Mouse (Mus musculus) ES-E14 (cell line): ENCODE data around the gene Cep250. TPM values are rescaled to one million over a fixed set of nuclear protein-coding genes. Genes with fewer than 3 reads are reported as not detected.
A peak's percentile ranks its signal among the peaks of the same experiment; 100 is the strongest.

ENCODE experiments used
- DNase-seq: peaks from one replicate; pipeline ENCODE4 v3.0.0-alpha.2; 2013; ENCODE audit warnings: low read depth, low spot score
- H3K27ac ChIP-seq: 2 replicates; pipeline ENCODE4 v1.5.1; 2012; ENCODE audit warnings: low read depth, mild to moderate bottlenecking, low read length, moderate library complexity, mixed read lengths; ENCODE audit not compliant: poor library complexity, insufficient read depth, severe bottlenecking
- H3K36me3 ChIP-seq: 2 replicates; pipeline ENCODE4 v1.6.1; 2012; ENCODE audit warnings: mild to moderate bottlenecking, low read length, moderate library complexity, mixed read lengths; ENCODE audit not compliant: control insufficient read depth, poor library complexity, insufficient read depth, severe bottlenecking
- H3K4me1 ChIP-seq, 2 experiments: fragments of 150-350 bp in 1 of 2; sonication (generic) in 1 of 2; 2 replicates each; pipeline ENCODE4 v1.6.1; 2012; ENCODE audit warnings: low read length in 2 of 2, mild to moderate bottlenecking in 1 of 2, mixed read lengths in 1 of 2; ENCODE audit not compliant: control insufficient read depth in 2 of 2, insufficient read depth in 2 of 2, poor library complexity in 1 of 2
- H3K4me3 ChIP-seq, 2 experiments: fragments of 150-350 bp in 1 of 2; sonication (generic) in 1 of 2; 2 replicates each; pipeline ENCODE4 v1.5.1; 2012; ENCODE audit warnings: low read length in 2 of 2, low read depth in 1 of 2, mild to moderate bottlenecking in 1 of 2, mixed read lengths in 1 of 2; ENCODE audit not compliant: insufficient read depth in 1 of 2, poor library complexity in 1 of 2, severe bottlenecking in 1 of 2
- H3K9ac ChIP-seq: 2 replicates; pipeline ENCODE4 v1.6.1; 2012; ENCODE audit warnings: low read depth, mild to moderate bottlenecking, low read length, mixed read lengths; ENCODE audit not compliant: poor library complexity, insufficient read depth, severe bottlenecking
- H3K9me3 ChIP-seq: fragments of 150-350 bp; sonication (generic); 2 replicates; pipeline ENCODE4 v1.6.1; 2012; ENCODE audit warnings: low read depth, mild to moderate bottlenecking, low read length; ENCODE audit not compliant: control insufficient read depth, insufficient read depth
- CHD2 ChIP-seq: IDR thresholded peaks from 2 replicates; pipeline ENCODE4 v1.6.1; 2014; ENCODE audit warnings: mild to moderate bottlenecking, low read depth, low read length, inconsistent platforms
- HCFC1 ChIP-seq: IDR thresholded peaks from 2 replicates; pipeline ENCODE4 v1.6.1; 2012; ENCODE audit warnings: low read length, inconsistent platforms, borderline replicate concordance; ENCODE audit not compliant: insufficient read depth
- MAFK ChIP-seq: IDR thresholded peaks from 2 replicates; pipeline ENCODE4 v1.6.1; 2014; ENCODE audit warnings: mild to moderate bottlenecking, low read depth, low read length, inconsistent platforms; ENCODE audit not compliant: insufficient read depth
- ZC3H11A ChIP-seq: IDR thresholded peaks from 2 replicates; pipeline ENCODE4 v1.6.1; 2012; ENCODE audit warnings: low read depth, mild to moderate bottlenecking, inconsistent platforms, low read length, borderline replicate concordance
- ZNF384 ChIP-seq: IDR thresholded peaks from 2 replicates; pipeline ENCODE4 v1.6.1; 2012; ENCODE audit warnings: low read depth, low read length, inconsistent platforms
- in situ Hi-C, 2 experiments: fragments of 600-800 bp; cut with MboI; formaldehyde crosslinking; loops; one replicate each; pipeline ENCODE4 v1.15.1; 2025; ENCODE audit warnings: low sequenced_read_pairs in 2 of 2, inconsistent platforms in 1 of 2; ENCODE audit not compliant: unreplicated experiment in 2 of 2
- total RNA-seq: library from RNA; depleted of rRNA; stranded (reverse); fragments of 300-350 nt; gene quantifications from 2 replicates; pipeline ENCODE4 v1.2.3, GENCODE M21; 2012

The Cep250 gene
- total RNA-seq, 1 experiment, result 22.2 TPM

DNA sequence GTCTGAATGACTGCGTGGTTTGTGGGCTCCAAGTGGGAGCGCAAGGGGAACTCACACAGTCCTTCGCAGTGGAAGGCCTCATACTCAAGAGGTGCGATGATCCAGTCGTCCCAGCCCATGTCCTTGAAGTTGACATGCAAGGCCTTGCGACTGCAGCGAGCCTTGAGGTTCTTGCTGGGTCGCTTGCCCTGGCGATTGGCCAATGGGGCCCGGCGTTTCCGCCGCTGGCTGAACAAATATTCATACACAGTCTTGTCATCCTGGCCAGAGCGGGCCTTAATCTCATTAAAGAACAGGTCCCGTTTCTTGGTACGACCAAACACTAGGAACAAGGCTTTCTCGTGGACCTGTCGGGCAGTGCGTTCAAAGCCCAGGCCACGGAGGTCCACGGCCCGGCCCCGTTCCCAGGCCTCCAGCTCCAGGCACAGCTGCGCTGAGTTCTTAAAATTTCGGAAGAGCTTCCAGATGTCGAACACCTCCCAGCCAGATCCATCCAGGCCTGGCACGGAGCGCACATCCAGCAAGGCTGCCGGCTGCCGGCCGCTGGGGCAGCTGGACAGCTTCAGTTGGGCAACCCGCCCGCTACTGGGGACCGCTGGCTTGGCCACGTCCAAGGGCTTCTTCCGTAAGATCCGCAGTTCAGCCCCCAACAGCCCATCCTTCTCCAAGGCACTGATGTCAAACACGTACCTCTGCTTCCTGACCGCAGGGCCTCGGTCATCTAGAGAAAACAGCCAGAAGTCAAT, 14.4 kb upstream of the Cep250 start:
- H3K36me3 ChIP-seq, result no peaks in the 10 kb centered on the region

DNA sequence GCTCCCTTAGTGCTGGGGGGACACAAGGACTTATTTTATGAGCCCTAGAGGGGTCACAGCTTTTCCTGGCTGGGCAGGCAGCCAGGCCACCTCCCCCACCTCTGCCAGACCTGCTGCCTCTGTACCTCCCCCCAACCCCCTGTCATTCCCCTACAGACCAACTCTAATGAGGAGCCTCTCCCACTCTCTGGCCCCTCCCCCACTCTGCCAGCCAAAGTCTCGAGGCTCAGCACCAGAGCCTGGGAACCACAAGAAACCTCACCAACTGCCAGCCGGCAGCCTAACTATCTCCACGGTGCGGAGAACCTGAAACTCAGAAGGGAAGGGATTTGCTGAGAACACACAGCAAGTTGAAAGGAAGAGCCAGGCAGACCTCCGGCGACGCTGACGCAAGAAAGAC, 12.8 kb upstream of the Cep250 start:
- Histone ChIP-seq H3K27ac (no peak overlapping the region), H3K9me3 (no peaks in the 10 kb centered on the region), H3K36me3 (no peaks in the 10 kb centered on the region), H3K4me3 (no peak overlapping the region), H3K4me1 (peaks cover 3 to 12% of the 10 kb centered on the region in 2 experiments; a peak in 1 of 4 replicates), H3K9ac (no peak overlapping the region)
- no peak for DNase-seq
- no peak for TF ChIP-seq ZNF384
- TF ChIP-seq CHD2, result no peak
- no peak for TF ChIP-seq MAFK
- no peak for TF ChIP-seq HCFC1
- no peak for TF ChIP-seq ZC3H11A
- in situ Hi-C loops, result no loop called here

More for the DNA sequence above, 14.4 kb upstream of the Cep250 start:
- peaks cover 1 to 12% of the 10 kb centered on the region in 2 experiments; a peak in 1 of 4 replicates for H3K4me1 ChIP-seq
- peak overlapping the region; percentile 23 to 47; a peak in 3 of 4 replicates for H3K4me3 ChIP-seq
- no peak overlapping the region for H3K27ac ChIP-seq
- TF ChIP-seq CHD2, result no peak
- TF ChIP-seq ZC3H11A, result no peak
- no peak for TF ChIP-seq HCFC1
- no peak for TF ChIP-seq MAFK
- TF ChIP-seq ZNF384, result no peak
- no peak for DNase-seq
- in situ Hi-C loops, result no loop called here
- H3K9me3 ChIP-seq, result no peaks in the 10 kb centered on the region
- peak overlapping the region; percentile 15 for H3K9ac ChIP-seq

DNA sequence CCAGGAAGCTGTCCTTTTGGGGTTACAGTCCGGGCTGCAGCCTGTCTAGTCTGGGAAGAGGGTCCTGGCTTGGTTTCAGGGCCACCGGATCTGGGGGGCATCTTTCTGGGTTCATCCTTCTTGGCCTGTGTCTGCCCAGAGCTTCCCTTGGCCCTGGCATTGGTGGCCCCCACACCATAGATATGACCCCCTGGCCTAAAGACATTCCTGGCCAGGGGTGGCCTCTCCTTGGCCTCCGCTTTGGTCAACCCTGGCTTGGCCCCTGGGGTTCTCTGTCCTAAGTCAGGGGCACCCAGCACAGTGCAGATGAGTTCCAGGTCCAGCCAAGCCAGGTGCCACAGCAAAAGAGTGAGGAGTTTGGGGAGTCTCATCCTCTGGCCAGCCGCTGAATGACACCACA, 11.6 kb upstream of the Cep250 start:
- no peaks in the 10 kb centered on the region for H3K36me3 ChIP-seq
- H3K4me3 ChIP-seq, result peak overlapping the region in 1 of 2 experiments; percentile 39; a peak in 2 of 4 replicates
- H3K27ac ChIP-seq, result no peak overlapping the region
- no peak for TF ChIP-seq HCFC1
- no peak for TF ChIP-seq ZC3H11A
- TF ChIP-seq MAFK, result no peak
- TF ChIP-seq CHD2, result no peak
- TF ChIP-seq ZNF384, result no peak
- in situ Hi-C loops, result loop anchor here in 1 of 2 experiments (5.0 kb wide), 1 partner anchor 112 kb away; the partner anchor contains the start of gene Fam83c
- DNase-seq, result no peak
- peaks cover 3 to 12% of the 10 kb centered on the region in 2 experiments; a peak in 1 of 4 replicates for H3K4me1 ChIP-seq
- no peak overlapping the region for H3K9ac ChIP-seq
- no peaks in the 10 kb centered on the region for H3K9me3 ChIP-seq

DNA sequence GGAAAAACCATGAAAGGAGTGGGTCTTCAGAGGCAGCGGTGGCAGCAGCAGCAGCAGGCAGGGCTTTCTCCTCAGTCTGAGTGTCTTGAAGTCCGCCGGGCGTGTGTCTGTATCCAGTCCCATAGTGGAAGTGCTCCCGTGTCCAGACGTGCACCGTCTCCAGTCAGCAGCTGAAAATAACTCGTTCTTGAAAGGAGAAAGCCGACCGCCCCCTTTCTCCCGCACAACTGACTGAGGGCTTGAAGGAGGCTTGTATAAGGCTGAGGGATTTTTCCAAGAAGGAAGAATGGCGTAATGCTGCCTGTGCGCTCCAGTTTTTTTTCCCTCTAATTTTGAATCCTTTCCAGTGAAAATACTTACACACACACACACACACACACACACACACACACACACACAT, 11.1 kb upstream of the Cep250 start, which contains the start of gene Gdf5:
TSS of gene Gdf5 (minus strand) at position 244 of the 400 bp plus-strand sequence.
- peaks cover 3 to 12% of the 10 kb centered on the region in 2 experiments; a peak in 1 of 4 replicates for H3K4me1 ChIP-seq
- no peak within 1 kb of the TSS for H3K27ac ChIP-seq
- in situ Hi-C loops, result loop anchor here in 1 of 2 experiments (5.0 kb wide), 1 partner anchor 113 kb away; the partner anchor contains the start of gene Fam83c
- no peaks in the 10 kb centered on the region for H3K9me3 ChIP-seq
- H3K4me3 ChIP-seq, result peak within 1 kb of the TSS; percentile 30 to 39
- DNase-seq, result no peak
- no peak within 1 kb of the TSS for H3K9ac ChIP-seq
- no peak for TF ChIP-seq CHD2
- TF ChIP-seq MAFK, result no peak
- no peak for TF ChIP-seq ZC3H11A
- TF ChIP-seq HCFC1, result no peak
- no peak for TF ChIP-seq ZNF384
- no peaks in the 10 kb centered on the region for H3K36me3 ChIP-seq
